Mouse (Mus musculus): ENCODE results near the gene Ppp2r3d.
A peak's percentile ranks its signal among the peaks of the same experiment; 100 is the strongest.
"Not testable (repeated sequence)": the region's sequence is repeated elsewhere in the genome, so short reads cannot be mapped to it uniquely, and the experiment has no call there.

The Ppp2r3d gene

GRCm38 (mm10) chr9:124476096-124476902 lies at the start of gene Ppp2r3d:
Gene Ppp2r3d, minus strand, starts transcription at chr9:124476898.
- peak in 1 of 2 experiments; percentile 7 for DNase-seq

- DNase-seq, result not testable (repeated sequence)
These were observed 17.0 kb upstream of the Ppp2r3d start, which contains the start of gene Gm21836 for GRCm38 (mm10) chr9:124493693-124494092. Gene Gm21836, minus strand, starts transcription at chr9:124493793.

- DNase-seq, result not testable (repeated sequence)
These were observed 3.8 kb upstream of the Ppp2r3d start for GRCm38 (mm10) chr9:124480361-124480980.

GRCm38 (mm10) chr9:124478081-124478480 lies 1.4 kb upstream of the Ppp2r3d start:
- no peak for DNase-seq

GRCm38 (mm10) chr9:124475689-124476088 lies 1.0 kb downstream of the Ppp2r3d start:
- no peak for DNase-seq

- peak in 1 of 2 experiments; percentile 11 for DNase-seq
These were observed 20.1 kb downstream of the Ppp2r3d start for GRCm38 (mm10) chr9:124456572-124456971.

- peak; percentile 3 to 16 for DNase-seq
These were observed 34.2 kb downstream of the Ppp2r3d start for GRCm38 (mm10) chr9:124442533-124442855.

GRCm38 (mm10) chr9:124441681-124442532 lies 34.8 kb downstream of the Ppp2r3d start:
- DNase-seq, result peak; percentile 6 to 20

- peak in 1 of 2 experiments; percentile 36 for DNase-seq
These were observed 36.0 kb downstream of the Ppp2r3d start for GRCm38 (mm10) chr9:124440724-124441045.

- DNase-seq, result peak; percentile 24 to 30
These were observed 36.6 kb downstream of the Ppp2r3d start for GRCm38 (mm10) chr9:124439848-124440723.

GRCm38 (mm10) chr9:124439403-124439847 lies 37.3 kb downstream of the Ppp2r3d start:
- DNase-seq, result peak in 1 of 2 experiments; percentile 26

GRCm38 (mm10) chr9:124438686-124439346 lies 37.9 kb downstream of the Ppp2r3d start:
- peak; percentile 10 to 11 for DNase-seq

GRCm38 (mm10) chr9:124425411-124425885 lies 51.2 kb downstream of the Ppp2r3d start:
- DNase-seq, result peak; percentile 82 to 85

- peak; percentile 91 to 96 for DNase-seq
These were observed 51.9 kb downstream of the Ppp2r3d start for GRCm38 (mm10) chr9:124424542-124425410.

GRCm38 (mm10) chr9:124424292-124424541 lies 52.5 kb downstream of the Ppp2r3d start:
- no peak for DNase-seq

- DNase-seq, result peak; percentile 94 to 95
These were observed 53.0 kb downstream of the Ppp2r3d start for GRCm38 (mm10) chr9:124423552-124424291.

- DNase-seq, result peak; percentile 91 to 92
These were observed 53.7 kb downstream of the Ppp2r3d start for GRCm38 (mm10) chr9:124422900-124423551.

- peak; percentile 55 to 64 for DNase-seq
These were observed 54.3 kb downstream of the Ppp2r3d start for GRCm38 (mm10) chr9:124422427-124422826.

- no peak for DNase-seq
These were observed 63.8 kb downstream of the Ppp2r3d start for GRCm38 (mm10) chr9:124412921-124413320.
